Mouse (Mus musculus) intestine, embryonic 14.5 days (tissue): ENCODE measurements around the gene Zc3hav1. TPM values are rescaled to one million over a fixed set of nuclear protein-coding genes. Genes with fewer than 3 reads are reported as not detected.
"Not testable (repeated sequence)": the region's sequence is repeated elsewhere in the genome, so short reads cannot be mapped to it uniquely, and the experiment has no call there.

ENCODE experiments used
- ATAC-seq: fragments of 200-750 bp; cut with Nextera tagmentation; replicated peaks from 2 replicates; pipeline ENCODE4 v1.8.0; 2017; ENCODE audit warnings: low read depth, moderate number of reproducible peaks, moderate TSS enrichment, moderate library complexity; ENCODE audit not compliant: low FRiP score, low TSS enrichment
- DNase-seq: peaks from one replicate; pipeline ENCODE4 v3.0.0-alpha.2; 2018; ENCODE audit warnings: low spot score
- H3K27ac ChIP-seq: fragments of 300-500 bp; sonication (generic); 2 replicates; pipeline ENCODE4 v1.5.1; 2014; ENCODE audit warnings: low read depth, mild to moderate bottlenecking, control low read depth
- H3K27me3 ChIP-seq: fragments of 300-500 bp; sonication (generic); replicated peaks from 2 replicates; pipeline ENCODE4 v1.6.1; 2014; ENCODE audit warnings: low read length, control low read depth; ENCODE audit not compliant: control insufficient read depth, insufficient read depth
- H3K36me3 ChIP-seq: fragments of 300-500 bp; sonication (generic); 2 replicates; pipeline ENCODE4 v1.6.1; 2014; ENCODE audit warnings: low read length, control low read depth; ENCODE audit not compliant: control insufficient read depth, insufficient read depth
- H3K4me1 ChIP-seq: fragments of 300-500 bp; sonication (generic); replicated peaks from 2 replicates; pipeline ENCODE4 v1.6.1; 2014; ENCODE audit warnings: low read length, control low read depth, mixed read lengths; ENCODE audit not compliant: control insufficient read depth, insufficient read depth
- H3K4me2 ChIP-seq: fragments of 300-500 bp; sonication (generic); 2 replicates; pipeline ENCODE4 v1.6.1; 2014; ENCODE audit warnings: low read length
- H3K4me3 ChIP-seq: fragments of 300-500 bp; sonication (generic); 2 replicates; pipeline ENCODE4 v1.5.1; 2014; ENCODE audit warnings: low read depth, low read length, control low read depth, mixed read lengths
- H3K9ac ChIP-seq: fragments of 300-500 bp; sonication (generic); 2 replicates; pipeline ENCODE4 v1.6.1; 2014; ENCODE audit warnings: mild to moderate bottlenecking, low read length
- H3K9me3 ChIP-seq: fragments of 300-500 bp; sonication (generic); 2 replicates; pipeline ENCODE4 v1.6.1; 2016; ENCODE audit warnings: low read length, control low read depth; ENCODE audit not compliant: control insufficient read depth
- WGBS: fragments of 180-500 bp; shearing (Covaris S2); extraction: QIAGEN DNeasy Blood & Tissue Kit; methylation state at CpG from one replicate; pipeline ENCODE4 v1.1.7; 2014; 5-methylcytosine and 5-hydroxymethylcytosine counted together
- polyA plus RNA-seq: library from polyadenylated mRNA; unstranded; fragments of >200 nt; fragmentation: Nextera tagmentation; extraction: Ambion mirVana; gene quantifications from 2 replicates; pipeline ENCODE4 v1.2.1, GENCODE M21; 2014

Gene Zc3hav1
- polyA plus RNA-seq, 1 experiment from 2014 or later, result 10.2 TPM

GRCm38 (mm10) chr6:38361937-38362336, 7.5 kb upstream of the Zc3hav1 start:
- 27% methylated on average over 1 of the region's 1 CpGs for WGBS
- no peaks in the 10 kb centered on the region for H3K9me3 ChIP-seq
- H3K4me1 ChIP-seq, result no peaks in the 10 kb centered on the region

GRCm38 (mm10) chr6:38361065-38361464, 6.7 kb upstream of the Zc3hav1 start:
- Histone ChIP-seq H3K27me3 (peaks cover 5% of the 10 kb centered on the region), H3K4me2 (no peak overlapping the region), H3K27ac (no peak overlapping the region), H3K9me3 (no peaks in the 10 kb centered on the region), H3K9ac (no peak overlapping the region), H3K4me1 (no peaks in the 10 kb centered on the region), H3K4me3 (no peak overlapping the region), H3K36me3 (no peaks in the 10 kb centered on the region)
- WGBS, result 81% methylated on average over 4 of the region's 4 CpGs
- ATAC-seq (no peak), DNase-seq (no peak)

More at GRCm38 (mm10) chr6:38361937-38362336, 7.5 kb upstream of the Zc3hav1 start:
- H3K4me2 ChIP-seq, result no peak overlapping the region
- no peak overlapping the region for H3K4me3 ChIP-seq
- no peak for DNase-seq
- no peak overlapping the region for H3K9ac ChIP-seq
- H3K27ac ChIP-seq, result no peak overlapping the region
- no peak for ATAC-seq
- H3K36me3 ChIP-seq, result no peaks in the 10 kb centered on the region
- no peaks in the 10 kb centered on the region for H3K27me3 ChIP-seq

- ATAC-seq, result no peak
These were observed 5.5 kb upstream of the Zc3hav1 start for GRCm38 (mm10) chr6:38359736-38360499.

GRCm38 (mm10) chr6:38359044-38359735, 4.8 kb upstream of the Zc3hav1 start:
- not testable (repeated sequence) for H3K9ac ChIP-seq, H3K4me3 ChIP-seq, H3K36me3 ChIP-seq, H3K27ac ChIP-seq, ATAC-seq, H3K9me3 ChIP-seq, H3K4me1 ChIP-seq, H3K4me2 ChIP-seq, DNase-seq
- 91% methylated on average over 10 of the region's 11 CpGs for WGBS
- peaks cover 24% of the 10 kb centered on the region for H3K27me3 ChIP-seq

More at GRCm38 (mm10) chr6:38359736-38360499, 5.5 kb upstream of the Zc3hav1 start:
- Histone ChIP-seq H3K27me3 (peaks cover 17% of the 10 kb centered on the region), H3K9me3 (no peaks in the 10 kb centered on the region), H3K36me3 (no peaks in the 10 kb centered on the region), H3K4me1 (peaks cover 3% of the 10 kb centered on the region; the same call in 1 of the 2 replicates), H3K4me3 (no peak overlapping the region), H3K9ac (no peak overlapping the region), H3K4me2 (no peak overlapping the region), H3K27ac (no peak overlapping the region)
- DNase-seq, result no peak
- 77% methylated on average over 12 of the region's 12 CpGs for WGBS

- Histone ChIP-seq H3K27me3 (peaks cover 31% of the 10 kb centered on the region), H3K9ac (no peak overlapping the region), H3K36me3 (no peaks in the 10 kb centered on the region), H3K4me1 (peaks cover 6% of the 10 kb centered on the region; the same call in 1 of the 2 replicates), H3K9me3 (no peaks in the 10 kb centered on the region), H3K27ac (no peak overlapping the region), H3K4me2 (no peak overlapping the region), H3K4me3 (no peak overlapping the region)
- ATAC-seq (no peak), DNase-seq (no peak)
- 54% methylated on average over 8 of the region's 8 CpGs for WGBS
These were observed 4.0 kb upstream of the Zc3hav1 start for GRCm38 (mm10) chr6:38358253-38359027.

- ATAC-seq (no peak), DNase-seq (no peak)
- H3K4me1 ChIP-seq, result peaks cover 6% of the 10 kb centered on the region; the same call in 1 of the 2 replicates
- H3K36me3 ChIP-seq, result no peaks in the 10 kb centered on the region
- no peaks in the 10 kb centered on the region for H3K9me3 ChIP-seq
- no peak overlapping the region for H3K4me3 ChIP-seq
- WGBS, result 64% methylated on average over 5 of the region's 5 CpGs
- H3K27me3 ChIP-seq, result peaks cover 38% of the 10 kb centered on the region
- H3K27ac ChIP-seq, result no peak overlapping the region
- H3K9ac ChIP-seq, result no peak overlapping the region
- no peak overlapping the region for H3K4me2 ChIP-seq
These were observed 3.3 kb upstream of the Zc3hav1 start for GRCm38 (mm10) chr6:38357603-38358252.

- not testable (repeated sequence) for H3K4me2 ChIP-seq, H3K9ac ChIP-seq, ATAC-seq, H3K9me3 ChIP-seq, H3K4me3 ChIP-seq, DNase-seq, H3K36me3 ChIP-seq, H3K27ac ChIP-seq, H3K4me1 ChIP-seq
- 81% methylated on average over 15 of the region's 15 CpGs for WGBS
- H3K27me3 ChIP-seq, result peaks cover 47% of the 10 kb centered on the region
These were observed 2.4 kb upstream of the Zc3hav1 start for GRCm38 (mm10) chr6:38356661-38357433.
